Mouse (Mus musculus) E14TG2a.4 (cell line): ENCODE data around the gene Ppcs.

Source experiments
- CTCF ChIP-seq: conservative IDR thresholded peaks from 2 replicates; pipeline ENCODE4 v1.5.1; 2014; ENCODE audit warnings: low read length
- NANOG ChIP-seq: IDR thresholded peaks from 2 replicates; pipeline ENCODE4 v1.6.1; 2014; ENCODE audit warnings: borderline replicate concordance, low read length, mixed read lengths
- POU5F1 ChIP-seq: IDR thresholded peaks from 2 replicates; pipeline ENCODE4 v1.6.1; 2014; ENCODE audit warnings: low read length, borderline replicate concordance

DNA sequence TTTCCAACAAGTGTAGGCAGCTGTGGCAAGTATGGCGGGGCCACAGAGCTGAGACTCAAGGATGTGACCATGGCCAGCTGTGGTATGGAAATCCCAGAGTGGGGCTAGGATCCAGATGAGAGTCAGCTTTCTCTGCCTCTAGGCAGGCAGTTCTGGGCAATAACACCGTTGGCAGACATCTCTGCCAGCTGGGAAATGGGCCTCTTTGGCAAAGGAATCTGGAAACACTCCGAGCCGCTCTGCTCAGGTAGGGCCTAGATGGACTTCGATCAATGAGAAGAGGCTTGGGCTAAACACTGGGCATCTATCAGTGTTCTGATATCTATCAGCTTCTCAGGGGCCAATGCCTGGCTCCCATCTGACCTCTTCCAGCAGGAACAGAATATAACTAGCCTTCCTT lies 43.6 kb upstream of the Ppcs start:
- TF ChIP-seq CTCF = no peak
- no peak for TF ChIP-seq NANOG
- TF ChIP-seq POU5F1 = no peak
